Mouse (Mus musculus) lung, embryonic 15.5 days (tissue): ENCODE data around the gene Stra6. TPM values are rescaled to one million over a fixed set of nuclear protein-coding genes. Genes with fewer than 3 reads are reported as not detected.
A peak's percentile ranks its signal among the peaks of the same experiment; 100 is the strongest.

ENCODE experiments used
- ATAC-seq: fragments of 200-750 bp; cut with Nextera tagmentation; 2 replicates; pipeline ENCODE4 v1.8.0; 2017; ENCODE audit warnings: moderate number of reproducible peaks, borderline replicate concordance; ENCODE audit not compliant: low FRiP score, low TSS enrichment; ENCODE audit errors: extremely low read depth
- H3K27ac ChIP-seq: fragments of 300-500 bp; sonication (generic); 2 replicates; pipeline ENCODE4 v1.5.1; 2015; ENCODE audit warnings: moderate library complexity, mild to moderate bottlenecking, inconsistent platforms
- H3K27me3 ChIP-seq: fragments of 300-500 bp; sonication (generic); 2 replicates; pipeline ENCODE4 v1.6.1; 2015; ENCODE audit warnings: inconsistent platforms
- H3K36me3 ChIP-seq: fragments of 300-500 bp; sonication (generic); 2 replicates; pipeline ENCODE4 v1.6.1; 2015; ENCODE audit warnings: inconsistent platforms
- H3K4me1 ChIP-seq: fragments of 300-500 bp; sonication (generic); 2 replicates; pipeline ENCODE4 v1.6.1; 2015; ENCODE audit warnings: inconsistent platforms
- H3K4me2 ChIP-seq: fragments of 300-500 bp; sonication (generic); 2 replicates; pipeline ENCODE4 v1.6.1; 2015; ENCODE audit warnings: inconsistent platforms, mild to moderate bottlenecking, moderate library complexity
- H3K4me3 ChIP-seq: fragments of 300-500 bp; sonication (generic); 2 replicates; pipeline ENCODE4 v1.5.1; 2015; ENCODE audit warnings: mild to moderate bottlenecking, inconsistent platforms
- H3K9ac ChIP-seq: fragments of 300-500 bp; sonication (generic); 2 replicates; pipeline ENCODE4 v1.6.1; 2015; ENCODE audit warnings: inconsistent platforms
- H3K9me3 ChIP-seq: fragments of 300-500 bp; sonication (generic); 2 replicates; pipeline ENCODE4 v1.6.1; 2016; ENCODE audit warnings: inconsistent platforms
- WGBS: fragments of 180-500 bp; shearing (Covaris S2); methylation state at CpG from one replicate; pipeline ENCODE4 v1.1.7; 2015; 5-methylcytosine and 5-hydroxymethylcytosine counted together
- polyA plus RNA-seq: library from polyadenylated mRNA; unstranded; fragments of >200 nt; fragmentation: Nextera tagmentation; extraction: Ambion mirVana; gene quantifications from 2 replicates; pipeline ENCODE4 v1.2.1, GENCODE M21; 2015

Stra6 gene
- polyA plus RNA-seq, 1 experiment from 2014 or later: 1.2 TPM

DNA sequence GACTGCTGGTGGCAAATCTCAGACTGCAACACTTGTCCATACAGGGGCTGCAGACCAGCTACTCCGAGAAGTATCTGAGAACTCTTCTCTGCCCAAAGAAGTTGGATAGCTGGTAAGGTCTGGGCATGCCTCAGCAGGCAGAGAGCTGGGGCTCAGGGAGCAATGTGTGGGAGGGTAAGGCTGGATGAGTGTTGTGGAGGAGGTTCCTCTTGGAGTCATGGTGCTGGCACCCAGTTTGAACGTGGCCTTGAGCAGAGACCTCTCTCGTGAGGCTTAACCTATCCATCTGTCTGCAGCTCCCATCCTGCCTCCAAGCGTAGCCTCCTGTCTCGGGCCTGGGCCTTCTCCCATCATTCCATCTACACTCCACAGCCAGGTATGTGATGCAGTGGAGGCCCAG lies 81.8 kb downstream of the Stra6 start:
- H3K27ac ChIP-seq: no peak overlapping the region
- no peak overlapping the region for H3K4me2 ChIP-seq
- no peaks in the 10 kb centered on the region for H3K36me3 ChIP-seq
- no peak overlapping the region for H3K4me3 ChIP-seq
- H3K4me1 ChIP-seq: peaks cover 25% of the 10 kb centered on the region
- no peaks in the 10 kb centered on the region for H3K9me3 ChIP-seq
- ATAC-seq: no peak
- no peaks in the 10 kb centered on the region for H3K27me3 ChIP-seq
- H3K9ac ChIP-seq: no peak overlapping the region
- 76% methylated on average over 5 of the region's 5 CpGs for WGBS

DNA sequence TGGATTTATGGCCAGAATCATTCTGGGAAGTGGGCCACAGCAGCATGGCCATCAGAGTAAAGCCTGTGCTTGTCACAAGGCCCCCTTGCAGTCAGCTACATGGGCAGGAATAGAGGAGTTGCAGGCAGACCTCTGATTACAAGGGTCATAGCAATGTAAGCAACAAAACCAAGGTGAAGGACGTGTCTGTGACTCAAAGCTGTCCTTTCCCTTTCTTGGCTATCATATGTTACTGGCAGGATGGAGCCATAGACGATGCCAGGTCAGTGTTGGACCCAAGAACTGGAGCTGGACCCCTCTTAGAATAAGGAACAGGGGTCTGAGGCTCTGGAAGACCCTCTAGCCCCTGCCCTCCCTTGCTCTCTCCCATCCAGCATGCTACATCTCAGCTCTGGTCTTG lies 85.2 kb downstream of the Stra6 start:
- no peaks in the 10 kb centered on the region for H3K27me3 ChIP-seq
- peaks cover 22% of the 10 kb centered on the region for H3K4me1 ChIP-seq
- WGBS: 41% methylated on average over 2 of the region's 2 CpGs
- no peak overlapping the region for H3K4me2 ChIP-seq
- no peak overlapping the region for H3K4me3 ChIP-seq
- H3K27ac ChIP-seq: no peak overlapping the region
- ATAC-seq: no peak
- H3K36me3 ChIP-seq: no peaks in the 10 kb centered on the region
- no peaks in the 10 kb centered on the region for H3K9me3 ChIP-seq
- no peak overlapping the region for H3K9ac ChIP-seq

GRCm38 (mm10) chr9:58150733-58151361 lies 87.3 kb downstream of the Stra6 start:
- Histone ChIP-seq H3K4me1 (peaks cover 31% of the 10 kb centered on the region), H3K27ac (no peak overlapping the region), H3K9me3 (no peaks in the 10 kb centered on the region), H3K4me3 (no peak overlapping the region), H3K4me2 (no peak overlapping the region), H3K36me3 (no peaks in the 10 kb centered on the region), H3K9ac (no peak overlapping the region), H3K27me3 (no peaks in the 10 kb centered on the region)
- ATAC-seq: no peak
- 50% methylated on average over 4 of the region's 4 CpGs for WGBS

- Histone ChIP-seq H3K9ac (no peak overlapping the region), H3K4me3 (no peak overlapping the region), H3K36me3 (no peaks in the 10 kb centered on the region), H3K4me1 (peaks cover 53% of the 10 kb centered on the region), H3K27ac (peak overlapping the region; percentile 66), H3K27me3 (no peaks in the 10 kb centered on the region), H3K4me2 (no peak overlapping the region), H3K9me3 (no peaks in the 10 kb centered on the region)
- no peak for ATAC-seq
- 69% methylated on average over 3 of the region's 3 CpGs for WGBS
Measured at GRCm38 (mm10) chr9:58153095-58153494, 89.5 kb downstream of the Stra6 start.

GRCm38 (mm10) chr9:58155366-58155765 lies 91.8 kb downstream of the Stra6 start:
- WGBS: 23% methylated on average over 3 of the region's 3 CpGs
- Histone ChIP-seq H3K27me3 (no peaks in the 10 kb centered on the region), H3K9me3 (no peaks in the 10 kb centered on the region), H3K4me2 (peak overlapping the region; percentile 59), H3K4me1 (peaks cover 76% of the 10 kb centered on the region), H3K27ac (peak overlapping the region; percentile 66), H3K4me3 (no peak overlapping the region), H3K36me3 (no peaks in the 10 kb centered on the region), H3K9ac (no peak overlapping the region)
- ATAC-seq: peak; percentile 60; the same call in 1 of the 2 replicates

DNA sequence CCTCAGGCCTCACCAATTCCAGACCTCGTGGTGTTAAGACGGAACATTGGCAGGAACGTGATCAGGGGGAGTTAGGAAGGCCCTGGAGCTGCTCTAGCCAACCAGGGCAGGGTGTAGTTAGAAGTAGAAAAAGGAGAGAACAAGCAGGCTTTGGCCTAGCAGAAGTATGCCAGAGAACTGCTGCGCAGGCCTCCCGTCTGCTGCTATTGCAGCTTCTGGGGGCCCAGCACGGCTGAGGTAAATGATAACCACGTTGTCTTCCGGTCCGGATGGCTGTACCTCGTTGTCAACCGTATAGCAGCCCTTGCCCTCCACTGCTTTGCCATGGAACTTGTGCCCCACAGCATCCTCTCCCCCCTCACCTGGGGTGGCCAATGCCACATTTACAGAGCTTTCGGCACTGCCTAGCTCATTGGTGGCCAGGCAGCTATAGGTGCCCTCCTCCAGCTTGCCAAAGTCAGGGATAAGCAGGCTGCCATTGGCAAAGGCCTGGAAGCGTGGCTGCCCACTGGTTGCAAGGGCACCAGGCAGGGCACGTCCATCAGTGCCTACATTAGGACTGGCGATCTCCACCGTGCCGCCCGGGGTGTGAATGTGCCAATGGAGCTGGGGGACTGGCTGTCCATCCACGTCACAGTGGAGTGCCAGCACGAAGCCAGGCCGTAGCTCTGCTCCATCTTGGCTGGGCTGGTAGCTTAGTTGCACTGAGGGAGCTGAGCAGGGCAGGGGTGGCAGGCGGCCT lies 93.4 kb downstream of the Stra6 start:
- Histone ChIP-seq H3K4me2 (peak overlapping the region; percentile 59), H3K4me3 (peak overlapping the region; percentile 29), H3K27me3 (no peaks in the 10 kb centered on the region), H3K4me1 (peaks cover 78% of the 10 kb centered on the region), H3K27ac (peak overlapping the region; percentile 97; the same call in 1 of the 2 replicates), H3K9me3 (no peaks in the 10 kb centered on the region), H3K9ac (0 out of 2 replicates have a peak overlapping the region, but pooled peaks have one; percentile 8), H3K36me3 (no peaks in the 10 kb centered on the region)
- ATAC-seq: no peak
- WGBS: 82% methylated on average over 22 of the region's 22 CpGs

DNA sequence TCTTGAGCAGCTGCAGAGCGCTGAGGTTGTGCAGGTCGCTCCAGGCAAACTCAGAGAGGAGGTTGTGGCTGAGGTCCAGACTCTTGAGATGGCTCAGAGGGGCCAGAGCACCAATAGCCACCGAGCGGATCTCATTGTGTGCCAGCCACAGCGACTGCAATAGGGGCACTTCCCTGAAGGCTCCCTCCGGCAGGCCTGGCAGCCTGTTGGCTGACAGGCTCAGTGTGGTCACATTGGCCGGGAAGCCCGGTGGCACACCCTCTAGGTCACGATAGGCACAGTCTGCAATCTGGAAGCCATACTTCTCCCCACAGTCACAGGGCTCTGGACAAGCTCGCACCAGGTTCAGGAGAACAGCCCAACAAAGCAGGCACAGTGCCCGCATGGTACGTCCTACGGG lies 94.2 kb downstream of the Stra6 start:
- no peak for ATAC-seq
- Histone ChIP-seq H3K4me2 (peak overlapping the region; percentile 59), H3K4me1 (peaks cover 76% of the 10 kb centered on the region), H3K27ac (peak overlapping the region; percentile 97), H3K36me3 (no peaks in the 10 kb centered on the region), H3K9ac (peak overlapping the region; percentile 23), H3K9me3 (no peaks in the 10 kb centered on the region), H3K4me3 (peak overlapping the region; percentile 29), H3K27me3 (no peaks in the 10 kb centered on the region)
- WGBS: 49% methylated on average over 13 of the region's 13 CpGs

- no peaks in the 10 kb centered on the region for H3K9me3 ChIP-seq
- no peaks in the 10 kb centered on the region for H3K36me3 ChIP-seq
- ATAC-seq: peak; percentile 83
- peak overlapping the region; percentile 97 for H3K27ac ChIP-seq
- 8% methylated on average over 7 of the region's 7 CpGs for WGBS
- peak overlapping the region; percentile 22 for H3K9ac ChIP-seq
- H3K4me1 ChIP-seq: peaks cover 67% of the 10 kb centered on the region
- peak overlapping the region; percentile 59 for H3K4me2 ChIP-seq
- H3K27me3 ChIP-seq: no peaks in the 10 kb centered on the region
- H3K4me3 ChIP-seq: peak overlapping the region; percentile 29
Measured at GRCm38 (mm10) chr9:58158541-58159311, 95.1 kb downstream of the Stra6 start.

DNA sequence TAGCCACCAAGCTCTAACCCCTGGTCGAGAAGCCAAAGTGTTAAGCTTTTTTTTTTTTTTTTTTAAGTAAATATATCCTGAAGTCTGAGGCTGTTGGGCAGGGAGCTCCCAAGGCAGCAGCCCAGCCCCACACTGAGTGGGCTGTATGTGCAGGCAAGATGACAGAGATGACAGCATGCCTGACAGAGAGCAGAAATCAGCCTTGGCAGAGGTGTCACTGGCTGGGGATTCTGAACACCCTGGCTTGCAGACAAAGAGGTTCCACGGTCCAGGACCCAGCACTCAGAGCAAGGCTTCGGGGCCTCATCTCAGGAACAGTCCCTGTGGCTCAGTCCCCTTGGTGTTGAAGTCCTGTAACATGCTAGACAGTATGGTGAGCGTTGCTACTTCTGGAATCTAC lies 96.3 kb downstream of the Stra6 start:
- Histone ChIP-seq H3K4me1 (peaks cover 57% of the 10 kb centered on the region), H3K27me3 (no peaks in the 10 kb centered on the region), H3K4me3 (no peak overlapping the region), H3K27ac (peak overlapping the region; percentile 97), H3K9ac (no peak overlapping the region), H3K9me3 (no peaks in the 10 kb centered on the region), H3K4me2 (no peak overlapping the region), H3K36me3 (no peaks in the 10 kb centered on the region)
- no peak for ATAC-seq
- 20% methylated on average over 4 of the region's 4 CpGs for WGBS

GRCm38 (mm10) chr9:58160315-58160714 lies 96.7 kb downstream of the Stra6 start:
- H3K9ac ChIP-seq: no peak overlapping the region
- H3K27me3 ChIP-seq: no peaks in the 10 kb centered on the region
- peaks cover 53% of the 10 kb centered on the region for H3K4me1 ChIP-seq
- no peak overlapping the region for H3K4me2 ChIP-seq
- ATAC-seq: no peak
- H3K4me3 ChIP-seq: no peak overlapping the region
- 53% methylated on average over 5 of the region's 5 CpGs for WGBS
- no peaks in the 10 kb centered on the region for H3K36me3 ChIP-seq
- peak overlapping the region; percentile 97 for H3K27ac ChIP-seq
- no peaks in the 10 kb centered on the region for H3K9me3 ChIP-seq

- Histone ChIP-seq H3K27me3 (no peaks in the 10 kb centered on the region), H3K36me3 (no peaks in the 10 kb centered on the region), H3K9ac (no peak overlapping the region), H3K4me2 (no peak overlapping the region), H3K4me1 (peaks cover 34% of the 10 kb centered on the region), H3K4me3 (no peak overlapping the region), H3K27ac (no peak overlapping the region), H3K9me3 (no peaks in the 10 kb centered on the region)
- ATAC-seq: no peak
- 88% methylated on average over 3 of the region's 3 CpGs for WGBS
Measured at GRCm38 (mm10) chr9:58162173-58162572, 98.6 kb downstream of the Stra6 start.

DNA sequence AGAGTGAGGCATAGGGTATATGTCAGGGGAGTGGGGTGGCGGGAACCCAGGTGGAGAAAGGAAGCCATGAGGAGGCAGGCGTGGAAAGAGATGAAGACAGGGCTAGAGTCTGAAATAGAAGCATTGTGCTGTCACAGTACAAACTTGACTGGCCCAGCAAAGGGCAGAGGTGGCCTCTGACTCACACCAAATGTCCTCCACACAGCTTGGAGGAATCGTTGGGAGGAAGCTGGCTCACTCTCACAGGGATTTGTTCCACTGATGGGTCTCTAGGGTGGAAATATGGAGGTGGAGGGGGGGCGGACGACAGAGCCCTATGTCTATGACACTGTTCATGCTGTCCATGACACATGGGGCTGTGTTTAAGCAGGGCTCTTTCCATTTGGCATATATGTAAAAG lies 99.6 kb downstream of the Stra6 start:
- Histone ChIP-seq H3K9ac (no peak overlapping the region), H3K27ac (no peak overlapping the region), H3K4me3 (no peak overlapping the region), H3K4me1 (peaks cover 24% of the 10 kb centered on the region), H3K4me2 (no peak overlapping the region), H3K9me3 (no peaks in the 10 kb centered on the region), H3K36me3 (no peaks in the 10 kb centered on the region), H3K27me3 (no peaks in the 10 kb centered on the region)
- no peak for ATAC-seq
- WGBS: 63% methylated on average over 5 of the region's 5 CpGs
